7 mouse cellular contexts compared by ENCODE assay signal in genomic region chr16:56231300-56231699, GRCm38 (mm10). TPM values are rescaled to one million over a fixed set of nuclear protein-coding genes. Genes with fewer than 3 reads are reported as not detected.
A peak's percentile ranks its signal among the peaks of the same experiment; 100 is the strongest.
DNase-seq lines count a peak whose midpoint lies in the region; ATAC-seq and TF ChIP-seq lines count a peak whose summit lies in the region.

No protein-coding gene starts in this region.

- peak; percentile 26; the same call in 1 of the 2 replicates for TF ChIP-seq CTCF in hindbrain, postnatal 0 days (IDR thresholded peaks at IDR 0.05; ENCODE audit: low read depth)

- H3K36me3 ChIP-seq in hindbrain, postnatal 0 days (ENCODE audit: insufficient read depth, low read length) = no peaks in the 10 kb centered on the region
- H3K36me3 ChIP-seq in hindbrain, embryonic 16.5 days (ENCODE audit: control insufficient read depth, insufficient read depth, low read length) = 0 out of 2 replicates have a peak, but pooled peaks cover 2% of the 10 kb centered on the region

- H3K27me3 ChIP-seq in hindbrain, postnatal 0 days (ENCODE audit: insufficient read depth, low read length) = no peaks in the 10 kb centered on the region
- H3K27me3 ChIP-seq in hindbrain, embryonic 16.5 days (replicated peaks; ENCODE audit: control insufficient read depth, insufficient read depth, low read length) = no peaks in the 10 kb centered on the region

- no peak overlapping the region for H3K4me3 ChIP-seq in hindbrain, postnatal 0 days (ENCODE audit: low read length)
- H3K4me3 ChIP-seq in hindbrain, embryonic 16.5 days (ENCODE audit: low read length) = no peak overlapping the region

- no peaks in the 10 kb centered on the region for H3K4me1 ChIP-seq in hindbrain, postnatal 0 days (ENCODE audit: insufficient read depth, low read length)
- H3K4me1 ChIP-seq in hindbrain, embryonic 16.5 days (ENCODE audit: control insufficient read depth, insufficient read depth, low read depth, low read length) = no peaks in the 10 kb centered on the region

- H3K4me2 ChIP-seq in hindbrain, postnatal 0 days (ENCODE audit: low read depth, low read length) = no peak overlapping the region
- no peak overlapping the region for H3K4me2 ChIP-seq in hindbrain, embryonic 16.5 days (ENCODE audit: low read length)

- DNase-seq in hindbrain, postnatal 0 days (ENCODE audit: low spot score) = peak; percentile 13
- peak; percentile 54 for DNase-seq in 416B (ENCODE audit: low read depth)
- peak; percentile 16 for DNase-seq in MEL-GATA-1-ER (ENCODE audit: extremely low read depth, low read depth)
- DNase-seq in layer of hippocampus, adult 8-10 months (ENCODE audit: low spot score in 2 of 2) = peak; percentile 48 to 70
- DNase-seq in right cerebral cortex, postnatal 10 days (ENCODE audit: low spot score in 2 of 2) = peak; percentile 36 to 54
- no peak for DNase-seq in urinary bladder, postnatal 25 days (ENCODE audit: low spot score)

- no peak overlapping the region for H3K27ac ChIP-seq in hindbrain, postnatal 0 days
- H3K27ac ChIP-seq in hindbrain, embryonic 16.5 days (ENCODE audit: low read depth, low read length) = no peak overlapping the region

- no peaks in the 10 kb centered on the region for H3K9me3 ChIP-seq in hindbrain, postnatal 0 days (ENCODE audit: low read length)
- no peaks in the 10 kb centered on the region for H3K9me3 ChIP-seq in hindbrain, embryonic 16.5 days (ENCODE audit: control insufficient read depth, low read length)

- 56% methylated on average over 10 of the region's 10 CpGs for WGBS in hindbrain, postnatal 0 days
- WGBS in hindbrain, embryonic 16.5 days = 60% methylated on average over 10 of the region's 10 CpGs

- ATAC-seq in hindbrain, postnatal 0 days = no peak
- no peak for ATAC-seq in hindbrain, embryonic 16.5 days

- H3K9ac ChIP-seq in hindbrain, postnatal 0 days (replicated peaks; ENCODE audit: low read length) = no peak overlapping the region
- no peak overlapping the region for H3K9ac ChIP-seq in hindbrain, embryonic 16.5 days (ENCODE audit: low read depth, low read length)

RNA-seq across cellular contexts. Expression of gene Impg2, which starts 27.2 kb away (rescaled TPM):
- 0.26 and 0.29 TPM in 2 replicates for total RNA-seq in hindbrain, postnatal 0 days (2014; rRNA removed)
- polyA plus RNA-seq in hindbrain, postnatal 0 days (2015; fragmentation: Nextera tagmentation; extraction: Ambion mirVana) = 0.08 TPM in 2 replicates
- polyA plus RNA-seq in hindbrain, embryonic 16.5 days (2015; fragmentation: Nextera tagmentation; extraction: Ambion mirVana) = 0.11 and 0.14 TPM in 2 replicates
- 1 to 10 TPM in 2 of 4 experiments, under 1 TPM in 2; 0.48 to 1.6 (median 0.79) TPM for total RNA-seq in layer of hippocampus, adult 8-10 months (2022)
